Mouse (Mus musculus): ENCODE measurements at regions not wholly inside any gene's neighbourhood (a gene's known extent, or its start where the extent isn't known, plus 50 kb on each side); places are given as distances from the start of the nearest gene placed in this dataset.

DNA sequence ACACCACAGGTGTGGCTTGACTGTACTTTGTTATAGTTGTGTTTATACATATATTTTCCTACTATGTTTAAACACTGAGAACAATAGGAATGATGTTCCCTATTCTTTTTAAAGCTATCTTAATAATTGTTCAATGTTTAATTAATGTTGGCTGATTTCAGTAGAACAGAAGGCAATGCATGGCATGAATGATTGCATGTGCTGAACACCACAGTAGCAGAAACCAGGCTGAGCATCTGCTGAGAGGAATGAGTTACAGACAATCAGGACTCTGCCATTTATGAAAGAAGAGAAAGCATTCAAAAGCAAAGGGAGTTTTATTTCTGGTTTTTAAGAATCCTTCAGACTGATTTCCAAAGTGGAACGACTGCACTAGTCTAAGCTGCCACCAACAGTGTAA lies 794.4 kb upstream of the Intu start:
- DNase-seq (ENCODE audit: extremely low read depth), result no peak
- Histone ChIP-seq H3K36me3 (replicated peaks in 1 of 2; ENCODE audit: control insufficient read depth in 1 of 2, insufficient read depth in 1 of 2, low read length in 1 of 2) (no peaks in the 10 kb centered on the region), H3K9ac (ENCODE audit: insufficient read depth, low read depth) (no peak overlapping the region), H3K4me3 (replicated peaks in 1 of 3; ENCODE audit: low read depth in 2 of 3, low read length in 2 of 3, poor library complexity in 1 of 3) (no peak overlapping the region), H3K4me2 (ENCODE audit: insufficient read depth, low read depth, poor library complexity, severe bottlenecking) (no peak overlapping the region), H3K9me3 (replicated peaks; ENCODE audit: low read length) (no peaks in the 10 kb centered on the region), H3K27me3 (replicated peaks) (no peaks in the 10 kb centered on the region), H3K79me2 (replicated peaks; ENCODE audit: control insufficient read depth, extremely low read depth, insufficient read depth, poor library complexity, severe bottlenecking) (no peaks in the 10 kb centered on the region), H3K4me1 (ENCODE audit: control insufficient read depth in 1 of 2, insufficient read depth in 2 of 2) (no peaks in the 10 kb centered on the region), H3K27ac (ENCODE audit: insufficient read depth, low read depth) (no peak overlapping the region)
- TF ChIP-seq JUND (conservative IDR thresholded peaks at IDR 0.05; ENCODE audit: low read depth, low read length) (no peak), MEF2A (IDR thresholded peaks at IDR 0.05; ENCODE audit: borderline replicate concordance, low read depth, low read length) (no peak), ETS1 (conservative IDR thresholded peaks at IDR 0.05; ENCODE audit: low read depth, low read length) (no peak), E2F4 (IDR thresholded peaks at IDR 0.05; ENCODE audit: insufficient replicate concordance, low read depth, low read length) (no peak)
- dilution Hi-C loops (cut with MboI; ENCODE audit: extremely low pct_ligation_motif_present, extremely low pct_unique_long_range_greater_than_20kb, low sequenced_read_pairs), result no loop called here
- in situ Hi-C loops (cut with MboI; ENCODE audit: low pct_ligation_motif_present, low pct_unique_long_range_greater_than_20kb, low sequenced_read_pairs), result no loop called here

DNA sequence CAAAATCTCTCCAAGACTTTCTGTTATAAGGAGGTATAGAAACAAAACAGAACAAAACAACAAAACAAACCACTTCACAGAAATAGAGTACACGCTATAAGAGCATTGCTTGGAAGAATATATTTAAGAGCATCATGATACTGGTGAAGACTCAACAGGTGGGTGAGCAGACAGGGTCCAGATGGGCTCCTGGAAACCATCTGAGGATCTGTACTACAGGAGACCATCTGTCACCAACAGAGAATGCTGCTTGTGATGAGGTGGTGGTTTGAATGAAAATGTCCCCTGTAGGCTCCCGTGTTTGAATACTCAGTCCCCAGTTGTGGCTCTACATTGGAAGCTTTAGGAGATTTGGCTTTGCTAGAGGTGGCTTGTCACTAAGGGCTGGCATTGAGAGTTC lies 785.1 kb upstream of the Intu start:
- H3K9me3 ChIP-seq (replicated peaks; ENCODE audit: low read length), result no peaks in the 10 kb centered on the region
- dilution Hi-C loops (cut with MboI; ENCODE audit: extremely low pct_ligation_motif_present, extremely low pct_unique_long_range_greater_than_20kb, low sequenced_read_pairs) (no loop called here), in situ Hi-C loops (cut with MboI; ENCODE audit: low pct_ligation_motif_present, low pct_unique_long_range_greater_than_20kb, low sequenced_read_pairs) (no loop called here)
- H3K27ac ChIP-seq (ENCODE audit: insufficient read depth, low read depth), result no peak overlapping the region
- DNase-seq (ENCODE audit: extremely low read depth), result no peak
- H3K27me3 ChIP-seq (replicated peaks), result no peaks in the 10 kb centered on the region
- H3K9ac ChIP-seq (ENCODE audit: insufficient read depth, low read depth), result no peak overlapping the region
- TF ChIP-seq JUN (IDR thresholded peaks at IDR 0.05; ENCODE audit: insufficient read depth, low read depth, low read length), result no peak
- TF ChIP-seq E2F4 (IDR thresholded peaks at IDR 0.05; ENCODE audit: insufficient replicate concordance, low read depth, low read length), result no peak
- no peak for TF ChIP-seq HCFC1 (IDR thresholded peaks at IDR 0.05; ENCODE audit: low read depth, low read length)
- TF ChIP-seq NELFE (IDR thresholded peaks at IDR 0.05; ENCODE audit: low read depth, low read length), result no peak
- no peak for TF ChIP-seq PAX5 (IDR thresholded peaks at IDR 0.05; ENCODE audit: low read length)
- TF ChIP-seq TBP (conservative IDR thresholded peaks at IDR 0.05; ENCODE audit: low read depth, low read length), result no peak
- no peak for TF ChIP-seq POLR2AphosphoS2 (IDR thresholded peaks at IDR 0.05; ENCODE audit: low read depth, low read length)
- no peak for TF ChIP-seq CHD2 (IDR thresholded peaks at IDR 0.05; ENCODE audit: low read length)
- no peak for TF ChIP-seq ETS1 (conservative IDR thresholded peaks at IDR 0.05; ENCODE audit: low read depth, low read length)
- TF ChIP-seq JUND (conservative IDR thresholded peaks at IDR 0.05; ENCODE audit: low read depth, low read length), result no peak
- no peak for TF ChIP-seq CHD1 (IDR thresholded peaks at IDR 0.05; ENCODE audit: low read depth, low read length)
- no peak for TF ChIP-seq ZKSCAN1 (IDR thresholded peaks at IDR 0.05; ENCODE audit: borderline replicate concordance, low read depth, low read length)
- no peak for TF ChIP-seq ZC3H11A (IDR thresholded peaks at IDR 0.05; ENCODE audit: low read depth, low read length)
- no peak for TF ChIP-seq MEF2A (IDR thresholded peaks at IDR 0.05; ENCODE audit: borderline replicate concordance, low read depth, low read length)
- TF ChIP-seq MYC (IDR thresholded peaks at IDR 0.05; ENCODE audit: low read depth, low read length), result no peak
- no peak for TF ChIP-seq ZMIZ1 (IDR thresholded peaks at IDR 0.05; ENCODE audit: low read depth, low read length)
- no peak for TF ChIP-seq MXI1 (IDR thresholded peaks at IDR 0.05; ENCODE audit: low read depth, low read length)
- TF ChIP-seq ELF1 (IDR thresholded peaks at IDR 0.05; ENCODE audit: low read depth, low read length), result no peak
- no peak for TF ChIP-seq KAT2A (IDR thresholded peaks at IDR 0.05; ENCODE audit: insufficient replicate concordance, low read length)
- no peaks in the 10 kb centered on the region for H3K4me1 ChIP-seq (ENCODE audit: control insufficient read depth in 1 of 2, insufficient read depth in 2 of 2)
- H3K79me2 ChIP-seq (replicated peaks; ENCODE audit: control insufficient read depth, extremely low read depth, insufficient read depth, poor library complexity, severe bottlenecking), result no peaks in the 10 kb centered on the region
- H3K4me2 ChIP-seq (ENCODE audit: insufficient read depth, low read depth, poor library complexity, severe bottlenecking), result no peak overlapping the region
- H3K4me3 ChIP-seq (replicated peaks in 1 of 3; ENCODE audit: low read depth in 2 of 3, low read length in 2 of 3, poor library complexity in 1 of 3), result no peak overlapping the region
- no peaks in the 10 kb centered on the region for H3K36me3 ChIP-seq (replicated peaks in 1 of 2; ENCODE audit: control insufficient read depth in 1 of 2, insufficient read depth in 1 of 2, low read length in 1 of 2)
